Mouse (Mus musculus): ENCODE results near the gene Lta. TPM values are rescaled to one million over a fixed set of nuclear protein-coding genes. Genes with fewer than 3 reads are reported as not detected.

Gene Lta
- polyA plus RNA-seq (2017; shearing (Covaris generic)) = 24.6 TPM

DNA sequence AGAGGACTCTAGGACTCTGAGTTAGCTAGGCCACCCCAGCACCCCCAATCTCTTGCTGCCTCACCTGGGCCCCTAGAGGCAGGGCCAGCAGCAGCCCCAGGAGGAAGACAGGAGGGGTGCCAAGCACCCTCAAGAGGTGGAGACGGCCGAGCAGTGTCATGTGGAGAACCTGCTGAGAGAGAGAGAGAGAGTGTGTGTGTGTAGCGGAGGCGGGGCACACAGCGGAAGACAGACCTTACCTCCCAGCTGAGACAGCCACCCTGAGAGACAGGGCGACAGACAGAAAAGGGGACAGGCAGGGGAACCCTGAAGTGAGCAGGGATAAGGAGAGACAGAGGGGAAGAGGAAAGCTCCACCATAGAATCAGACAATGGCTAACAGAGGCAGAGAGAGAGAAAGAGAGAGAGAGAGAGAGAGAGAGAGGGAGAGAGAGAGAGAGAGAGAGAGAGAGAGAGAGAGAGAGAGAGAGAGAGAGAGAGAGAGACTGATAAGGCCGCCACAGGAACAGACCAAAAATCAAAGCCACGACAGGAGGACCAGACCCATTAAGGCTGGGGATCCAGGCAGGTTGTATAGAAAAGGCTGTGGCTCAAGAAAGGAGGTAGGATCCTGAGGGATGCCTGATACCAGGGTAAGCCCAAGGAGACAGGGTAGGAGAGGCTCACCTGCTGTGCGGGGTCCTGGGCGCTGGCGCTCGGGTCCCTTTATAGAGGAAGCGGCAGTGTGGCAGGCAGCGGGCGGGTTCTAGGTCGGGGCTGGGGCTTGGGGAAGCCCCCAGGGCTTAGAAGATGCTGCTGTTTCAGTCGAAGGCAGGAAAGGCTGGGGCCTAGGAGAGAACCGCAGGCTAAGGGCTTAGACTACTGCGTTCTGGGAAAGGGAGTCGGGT lies at the start of gene Lta:
TSS of gene Lta (minus strand) at position 858 of the 886 bp plus-strand sequence.

GRCm38 (mm10) chr17:35241305-35242014 lies 36.3 kb upstream of the Lta start, which contains the start of gene Ddx39b:
Gene Ddx39b, plus strand, starts transcription at chr17:35241746.

GRCm38 (mm10) chr17:35235614-35236389 lies 30.7 kb upstream of the Lta start, which contains the start of gene Nfkbil1:
Gene Nfkbil1, minus strand, starts transcription at chr17:35235792.

DNA sequence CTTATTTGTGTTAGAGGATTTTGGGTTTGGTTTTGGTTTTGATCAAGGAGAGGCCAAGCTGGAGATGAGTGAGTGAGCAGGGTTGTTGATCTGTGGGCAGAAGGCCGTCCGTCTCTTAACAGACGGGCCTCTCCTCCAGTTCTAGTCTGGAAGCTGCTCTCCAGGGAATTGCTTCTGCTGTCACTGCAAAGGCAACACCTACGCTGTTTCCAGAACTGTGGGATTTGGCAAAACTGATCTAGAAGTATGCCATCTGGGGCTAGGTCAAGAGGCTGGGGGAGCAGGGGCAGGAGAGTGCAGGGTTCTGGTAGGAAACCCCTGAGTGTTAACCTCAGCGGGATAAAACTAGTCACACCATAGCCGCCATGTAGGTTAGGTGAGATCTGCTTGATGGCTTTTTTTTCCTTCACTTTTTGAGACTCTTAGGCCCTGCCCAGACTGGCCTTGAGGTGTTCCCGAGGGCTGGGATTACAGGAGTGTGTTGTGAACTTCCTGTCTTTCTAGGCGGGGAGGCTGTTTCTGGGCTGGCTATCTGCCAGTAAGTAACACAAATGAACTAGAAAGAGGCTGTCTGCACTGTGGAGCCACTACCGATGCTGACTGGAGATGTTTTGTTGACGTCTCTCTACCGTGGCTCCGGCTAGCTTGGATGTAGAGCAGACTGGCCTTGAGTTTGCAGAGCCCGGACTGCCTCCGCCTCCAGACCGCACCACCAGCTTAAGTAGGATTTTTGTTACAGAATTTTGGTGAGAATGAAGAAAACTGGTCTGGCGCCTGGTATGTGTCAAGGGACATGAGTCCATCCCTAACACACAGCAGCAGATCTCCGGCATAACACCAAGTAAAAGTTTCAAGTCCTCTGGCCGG lies 28.2 kb upstream of the Lta start, which contains the start of gene Atp6v1g2:
TSS of gene Atp6v1g2 (plus strand) at position 547 of the 867 bp plus-strand sequence.

DNA sequence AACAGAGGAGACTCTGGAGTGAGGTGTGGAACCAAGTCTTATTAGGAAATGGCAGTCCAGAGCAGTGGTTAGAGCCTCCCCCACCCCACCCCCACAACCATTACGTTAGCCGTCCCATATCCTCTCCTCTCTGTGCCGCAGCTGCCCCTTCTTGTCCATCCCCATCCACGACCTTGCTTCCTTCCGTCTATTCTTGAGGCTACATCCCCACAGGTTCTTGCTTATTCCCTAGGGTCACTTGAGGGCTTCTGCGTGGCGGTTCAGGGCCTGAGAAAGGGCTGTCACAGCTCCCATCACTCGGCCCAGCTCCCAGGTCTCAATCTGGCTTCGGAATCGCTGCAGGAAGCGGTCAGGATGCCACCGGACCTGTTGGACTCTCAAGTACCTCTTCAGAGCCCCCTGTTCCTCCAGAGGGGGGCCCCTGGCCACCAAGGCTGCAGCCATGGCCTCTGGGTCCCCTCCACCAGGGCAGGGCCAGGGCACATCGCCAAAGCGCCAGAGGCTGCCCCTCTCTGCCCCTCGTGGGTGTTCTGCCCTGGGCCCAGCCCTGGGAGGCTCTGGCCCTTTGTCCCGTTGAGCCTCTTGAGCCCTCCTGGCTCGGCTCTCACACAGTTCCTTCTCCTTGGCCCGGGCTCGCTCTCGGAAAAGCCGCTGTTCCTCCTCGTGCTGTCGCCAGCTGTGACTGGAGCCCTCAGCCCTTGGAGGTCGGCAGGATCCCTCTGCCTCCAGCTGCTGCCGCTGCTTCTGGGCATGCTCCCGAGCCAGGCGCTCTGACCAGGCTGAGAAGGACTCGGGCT lies 15.2 kb upstream of the Lta start, which contains the start of gene Gm16181:
TSS of gene Gm16181 (plus strand) at position 679 of the 797 bp plus-strand sequence.

GRCm38 (mm10) chr17:35201787-35202186 lies 3.4 kb downstream of the Lta start, which contains the start of gene Tnf:
Gene Tnf, minus strand, starts transcription at chr17:35202007.

GRCm38 (mm10) chr17:35193881-35194843 lies 11.0 kb downstream of the Lta start, which contains the start of gene Ltb:
Gene Ltb, plus strand, starts transcription at chr17:35194439.

GRCm38 (mm10) chr17:35187959-35188610 lies 17.1 kb downstream of the Lta start, which contains the start of gene Lst1:
Gene Lst1, minus strand, starts transcription at chr17:35188439.

GRCm38 (mm10) chr17:35175968-35176367 lies 29.2 kb downstream of the Lta start, which contains the start of gene Aif1:
Gene Aif1, minus strand, starts transcription at chr17:35176068.

GRCm38 (mm10) chr17:35164568-35165450 lies 40.3 kb downstream of the Lta start, which contains the start of gene Prrc2a:
Gene Prrc2a, minus strand, starts transcription at chr17:35164897.

Other genes with a start within 250 kb of the Lta start
- gene Hspa1b, start 246.1 kb downstream of the Lta start, polyA plus RNA-seq (2017; shearing (Covaris generic)) = 785 TPM
- 42.4 TPM for gene Gm20481, start 235.4 kb downstream of the Lta start, polyA plus RNA-seq (2017; shearing (Covaris generic))
- 403 TPM for gene Hspa1a, start 233.2 kb downstream of the Lta start, polyA plus RNA-seq (2017; shearing (Covaris generic))
- gene Hspa1l, start 232.6 kb downstream of the Lta start, polyA plus RNA-seq (2017; shearing (Covaris generic)) = 0.17 TPM
- gene Lsm2, start 223.5 kb downstream of the Lta start, polyA plus RNA-seq (2017; shearing (Covaris generic)) = 59.4 TPM
- 151 TPM for gene Vars, start 204.4 kb downstream of the Lta start, polyA plus RNA-seq (2017; shearing (Covaris generic))
- not detected for gene Vwa7, start 188.8 kb downstream of the Lta start, polyA plus RNA-seq (2017; shearing (Covaris generic))
- not detected for gene Sapcd1, start 177.3 kb downstream of the Lta start, polyA plus RNA-seq (2017; shearing (Covaris generic))
- gene Msh5, start 158.6 kb downstream of the Lta start, polyA plus RNA-seq (2017; shearing (Covaris generic)) = 4.4 TPM
- 228 TPM for gene Clic1, start 155.4 kb downstream of the Lta start, polyA plus RNA-seq (2017; shearing (Covaris generic))
- 0.95 TPM for gene Ddah2, start 146.3 kb downstream of the Lta start, polyA plus RNA-seq (2017; shearing (Covaris generic))
- gene Ly6g6c, start 140.0 kb downstream of the Lta start, polyA plus RNA-seq (2017; shearing (Covaris generic)) = not detected
- not detected for gene Mpig6b, start 139.2 kb downstream of the Lta start, polyA plus RNA-seq (2017; shearing (Covaris generic))
- not detected for gene Ly6g6e, start 128.4 kb downstream of the Lta start, polyA plus RNA-seq (2017; shearing (Covaris generic))
- gene Ly6g6d, start 127.3 kb downstream of the Lta start, polyA plus RNA-seq (2017; shearing (Covaris generic)) = not detected
- gene Ly6g6f, start 119.7 kb downstream of the Lta start, polyA plus RNA-seq (2017; shearing (Covaris generic)) = not detected
- 90.2 TPM for gene Abhd16a, start 116.1 kb downstream of the Lta start, polyA plus RNA-seq (2017; shearing (Covaris generic))
- gene Ly6g5c, start 97.1 kb downstream of the Lta start, polyA plus RNA-seq (2017; shearing (Covaris generic)) = not detected
- gene Ly6g5b, start 89.9 kb downstream of the Lta start, polyA plus RNA-seq (2017; shearing (Covaris generic)) = 1.2 TPM
- gene Gpank1, start 83.9 kb downstream of the Lta start, polyA plus RNA-seq (2017; shearing (Covaris generic)) = 64.4 TPM
- 190 TPM for gene Csnk2b, start 83.3 kb downstream of the Lta start, polyA plus RNA-seq (2017; shearing (Covaris generic))
- gene D17H6S53E, start 79.0 kb downstream of the Lta start, polyA plus RNA-seq (2017; shearing (Covaris generic)) = 0.75 TPM
- gene Apom, start 73.3 kb downstream of the Lta start, polyA plus RNA-seq (2017; shearing (Covaris generic)) = not detected
- 77.8 TPM for gene Bag6, start 70.2 kb downstream of the Lta start, polyA plus RNA-seq (2017; shearing (Covaris generic))
- 31.3 TPM for gene Prrc2a, start 40.5 kb downstream of the Lta start, polyA plus RNA-seq (2017; shearing (Covaris generic))
- not detected for gene Aif1, start 29.3 kb downstream of the Lta start, polyA plus RNA-seq (2017; shearing (Covaris generic))
- gene Lst1, start 16.9 kb downstream of the Lta start, polyA plus RNA-seq (2017; shearing (Covaris generic)) = 1.8 TPM
- 754 TPM for gene Ltb, start 10.9 kb downstream of the Lta start, polyA plus RNA-seq (2017; shearing (Covaris generic))
- 4.2 TPM for gene Tnf, start 3.3 kb downstream of the Lta start, polyA plus RNA-seq (2017; shearing (Covaris generic))
- not detected for gene Gm16181, start 15.5 kb upstream of the Lta start, polyA plus RNA-seq (2017; shearing (Covaris generic))
- gene Atp6v1g2, start 28.3 kb upstream of the Lta start, polyA plus RNA-seq (2017; shearing (Covaris generic)) = 1.4 TPM
- gene Nfkbil1, start 30.4 kb upstream of the Lta start, polyA plus RNA-seq (2017; shearing (Covaris generic)) = 16.0 TPM
- 192 TPM for gene Ddx39b, start 36.4 kb upstream of the Lta start, polyA plus RNA-seq (2017; shearing (Covaris generic))
- gene H2-D1, start 57.4 kb upstream of the Lta start, polyA plus RNA-seq (2017; shearing (Covaris generic)) = 5,786 TPM
- not detected for gene H2-Q1, start 115.1 kb upstream of the Lta start, polyA plus RNA-seq (2017; shearing (Covaris generic))
- gene H2-Q2, start 136.9 kb upstream of the Lta start, polyA plus RNA-seq (2017; shearing (Covaris generic)) = 7.0 TPM
- 50.9 TPM for gene H2-Q4, start 174.3 kb upstream of the Lta start, polyA plus RNA-seq (2017; shearing (Covaris generic))
- gene H2-Q6, start 219.5 kb upstream of the Lta start, polyA plus RNA-seq (2017; shearing (Covaris generic)) = 505 TPM
- 1,681 TPM for gene H2-Q7, start 233.8 kb upstream of the Lta start, polyA plus RNA-seq (2017; shearing (Covaris generic))